Mouse (Mus musculus): Measurements from ENCODE around the gene Fam71e1.

DNA sequence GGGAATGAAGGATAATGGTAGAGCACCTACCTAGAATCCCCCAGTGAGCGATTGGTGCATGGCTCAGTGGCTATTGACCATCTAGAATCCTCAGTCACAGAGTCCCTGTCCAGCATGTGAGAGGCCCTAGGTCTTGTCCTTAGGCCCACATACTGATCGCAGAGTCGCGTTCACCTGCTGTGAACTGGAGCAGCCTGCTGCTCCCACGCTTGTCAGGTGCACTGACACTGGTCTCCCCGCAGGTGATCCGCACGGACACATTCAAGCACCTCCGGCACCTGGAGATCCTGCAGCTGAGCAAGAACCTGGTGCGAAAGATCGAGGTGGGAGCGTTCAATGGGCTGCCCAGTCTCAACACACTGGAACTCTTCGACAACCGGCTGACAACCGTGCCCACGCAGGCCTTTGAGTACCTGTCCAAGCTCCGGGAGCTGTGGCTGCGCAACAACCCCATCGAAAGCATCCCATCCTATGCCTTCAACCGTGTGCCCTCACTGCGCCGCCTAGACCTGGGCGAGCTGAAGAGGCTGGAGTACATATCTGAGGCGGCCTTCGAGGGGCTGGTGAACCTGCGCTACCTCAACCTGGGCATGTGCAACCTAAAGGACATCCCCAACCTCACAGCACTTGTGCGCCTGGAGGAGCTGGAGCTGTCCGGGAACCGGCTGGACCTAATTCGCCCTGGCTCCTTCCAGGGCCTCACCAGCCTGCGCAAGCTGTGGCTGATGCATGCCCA lies 35.4 kb upstream of the Fam71e1 start:
- TF ChIP-seq POLR2A (IDR thresholded peaks at IDR 0.05; ENCODE audit: low read depth, low read length) (no peak), CTCF (IDR thresholded peaks at IDR 0.05; ENCODE audit: extremely low read depth, insufficient read depth, insufficient read length, insufficient replicate concordance) (no peak)

All from spleen, adult 2 months (tissue).